Mouse (Mus musculus): Measurements from ENCODE around the gene Mob2.

The Mob2 gene

GRCm38 (mm10) chr7:142079365-142079764, 18.5 kb upstream of the Mob2 start:
- DNase-seq = no peak

DNA sequence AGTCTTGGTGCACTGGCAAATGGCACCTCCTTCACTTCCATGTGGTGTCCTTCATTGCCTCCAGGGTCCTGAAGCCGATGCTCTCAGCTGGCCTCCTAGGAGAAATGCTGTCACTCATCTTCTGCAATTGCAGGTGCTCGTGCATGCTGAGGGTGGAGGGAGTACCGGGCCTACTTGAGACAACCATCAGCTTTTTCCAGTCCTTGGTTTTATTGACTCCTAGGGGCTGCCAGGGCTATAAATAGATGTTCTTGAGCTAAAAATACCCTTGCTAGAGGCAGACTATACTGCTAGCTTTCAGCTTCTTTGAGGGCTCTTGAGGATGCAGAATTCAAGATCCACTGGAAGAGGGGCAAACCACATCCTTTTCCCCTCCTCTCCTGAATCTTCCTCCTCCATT, 16.3 kb upstream of the Mob2 start:
- no peak for DNase-seq

GRCm38 (mm10) chr7:142074146-142074886, 13.5 kb upstream of the Mob2 start:
- no peak for DNase-seq

DNA sequence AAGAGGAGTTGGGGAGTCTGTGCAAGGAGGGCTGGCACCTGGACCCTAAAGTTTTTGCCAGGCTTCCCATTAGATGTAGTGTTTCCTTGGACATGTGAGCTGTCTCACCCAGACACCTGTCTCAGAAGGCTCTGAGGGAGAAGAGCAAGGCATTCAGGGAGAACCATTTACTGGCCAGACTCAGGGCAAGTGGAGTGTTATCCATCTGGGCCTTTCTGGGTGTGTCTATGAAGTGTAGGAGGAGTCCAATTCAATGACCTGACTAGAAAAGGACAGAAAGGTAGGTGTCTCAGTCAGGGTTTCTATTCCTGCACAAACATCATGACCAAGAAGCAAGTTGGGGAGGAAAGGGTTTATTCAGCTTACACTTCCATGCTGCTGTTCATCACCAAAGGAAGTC, 10.9 kb upstream of the Mob2 start:
- DNase-seq = no peak

DNA sequence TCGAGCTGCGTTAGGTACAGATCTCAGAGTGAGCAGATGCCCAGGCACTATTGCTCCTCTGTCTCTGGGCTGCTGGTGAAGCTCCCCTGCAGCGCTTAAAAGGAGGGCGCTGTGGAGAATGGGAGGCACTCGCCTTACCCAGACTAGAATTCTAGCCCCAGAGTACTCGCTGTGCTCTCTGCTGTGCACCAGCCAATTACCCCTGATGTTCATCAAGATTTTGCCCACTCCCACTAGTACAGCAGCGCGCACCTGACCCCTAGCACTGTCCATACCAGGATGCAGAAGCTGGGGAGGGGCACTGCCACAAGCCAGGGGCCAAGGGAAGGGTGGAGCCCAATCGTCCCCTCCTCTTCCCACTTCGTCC, 10.3 kb upstream of the Mob2 start:
- no peak for DNase-seq

DNA sequence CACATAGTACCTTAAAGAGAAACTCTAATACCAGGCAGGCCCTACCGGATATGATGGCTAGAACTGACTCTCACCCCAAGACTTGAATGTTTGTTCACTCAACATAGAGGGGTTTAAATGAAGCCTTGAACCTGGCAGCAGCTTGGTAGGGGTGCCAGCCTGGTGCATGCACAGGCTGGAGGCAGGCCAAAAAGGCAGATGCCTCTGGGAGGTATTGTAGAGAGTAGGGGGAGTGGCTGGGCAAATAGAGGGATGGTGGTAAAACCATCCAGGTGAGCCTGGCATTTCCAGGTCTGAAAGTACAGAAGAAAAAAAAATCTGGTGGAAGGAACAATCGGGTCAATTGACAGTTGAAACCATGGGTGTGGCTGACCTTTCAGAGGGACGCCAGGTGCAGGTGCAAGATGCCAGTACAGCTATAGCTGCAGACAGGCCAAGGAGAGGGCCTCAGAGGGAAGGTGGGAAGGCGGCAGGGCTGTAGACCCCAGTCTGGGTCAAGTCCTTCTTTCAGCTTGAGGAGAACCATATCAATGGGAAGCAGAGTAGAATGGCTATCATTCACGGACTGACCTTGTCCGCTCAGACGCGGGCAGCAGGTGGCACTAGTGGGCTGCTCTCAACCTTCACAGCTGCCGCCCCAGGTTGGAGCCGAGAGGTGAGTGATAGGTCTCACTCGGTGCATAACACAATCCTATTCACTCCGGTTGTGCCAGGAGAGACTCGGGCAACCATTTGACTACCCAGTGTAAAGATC, 9.8 kb upstream of the Mob2 start:
- DNase-seq = peak; percentile 77 to 87

DNA sequence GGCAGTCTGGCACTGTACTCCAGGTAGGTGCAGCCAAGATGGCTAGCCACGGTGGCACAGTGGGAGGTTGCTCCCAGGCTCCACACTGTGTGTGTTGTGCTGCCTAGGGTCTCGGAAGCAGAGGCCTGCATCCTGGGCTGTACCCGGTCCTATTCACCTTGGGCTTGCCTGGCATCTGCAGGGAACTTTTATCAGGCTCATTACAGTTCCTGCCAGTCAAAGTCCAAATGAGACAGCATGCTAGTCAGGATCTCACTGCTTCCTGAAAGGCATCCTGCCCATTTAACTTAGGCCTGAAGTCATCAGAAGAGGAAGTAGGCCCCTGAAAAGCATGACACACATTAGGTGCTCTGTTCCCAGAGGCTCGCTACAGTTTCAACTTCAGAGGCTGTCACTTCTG, 7.6 kb upstream of the Mob2 start:
- no peak for DNase-seq

GRCm38 (mm10) chr7:142060185-142060930, 507 bp downstream of the Mob2 start:
- peak in 1 of 2 experiments; percentile 9 for DNase-seq

DNA sequence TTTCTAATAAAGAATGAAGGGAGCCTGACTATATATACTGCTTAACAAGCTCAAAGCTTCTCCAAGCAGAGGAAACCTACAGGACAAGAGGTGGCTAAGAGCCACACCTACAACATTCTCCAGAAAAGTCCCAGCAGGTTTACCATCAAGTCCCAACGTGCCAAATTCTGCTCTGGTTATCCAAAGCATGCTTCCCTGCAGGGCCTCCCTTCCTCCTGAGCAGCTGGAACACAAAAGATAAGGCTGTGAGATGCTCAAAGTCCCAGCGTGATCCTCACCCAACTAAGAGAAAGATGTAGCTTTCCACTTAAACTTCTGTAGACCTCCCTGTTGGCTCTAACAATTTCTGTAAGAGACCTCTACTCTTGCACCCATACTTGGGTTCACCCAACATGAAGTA, 1.8 kb downstream of the Mob2 start:
- DNase-seq = no peak

DNA sequence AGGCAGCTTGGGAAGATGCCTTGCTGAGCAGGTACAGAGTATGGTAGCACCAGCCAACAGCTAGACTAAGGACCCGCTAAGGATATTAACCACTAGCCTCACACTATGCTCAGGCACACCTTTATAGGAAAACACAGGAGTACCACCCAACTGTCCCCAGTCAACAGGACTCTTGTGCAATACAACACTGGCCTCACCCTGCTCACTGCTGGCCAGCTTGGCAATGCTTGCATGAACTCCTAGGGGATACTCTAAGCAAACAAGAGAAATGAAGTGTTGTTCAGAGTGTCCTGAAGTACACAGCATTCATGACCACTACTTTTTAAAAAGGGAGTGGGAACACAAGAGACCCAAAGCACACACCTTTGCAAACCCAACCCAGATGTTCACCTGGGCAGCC, 3.7 kb downstream of the Mob2 start:
- no peak for DNase-seq

DNA sequence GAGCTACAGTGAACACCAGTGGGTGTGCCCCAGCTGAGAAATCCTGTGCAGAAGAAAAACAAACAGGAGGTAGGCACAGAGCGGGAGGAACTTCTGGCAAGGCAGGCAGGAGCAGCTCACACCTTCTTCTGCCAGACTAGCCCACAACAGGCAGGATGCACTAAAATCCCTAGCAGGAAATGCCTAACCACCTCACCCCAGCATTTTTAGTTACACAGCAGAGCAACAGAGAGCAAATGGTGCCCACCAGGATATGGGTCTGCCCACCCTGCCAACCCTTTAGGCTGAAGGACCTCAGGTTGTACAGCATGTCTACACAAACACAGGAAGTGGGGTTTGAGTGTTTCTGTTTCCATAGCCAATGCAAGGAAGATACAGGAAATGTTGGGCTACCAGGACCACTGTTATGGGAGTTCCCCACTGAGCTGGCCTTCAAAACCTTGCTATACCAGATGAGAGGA, 4.2 kb downstream of the Mob2 start:
- no peak for DNase-seq

DNA sequence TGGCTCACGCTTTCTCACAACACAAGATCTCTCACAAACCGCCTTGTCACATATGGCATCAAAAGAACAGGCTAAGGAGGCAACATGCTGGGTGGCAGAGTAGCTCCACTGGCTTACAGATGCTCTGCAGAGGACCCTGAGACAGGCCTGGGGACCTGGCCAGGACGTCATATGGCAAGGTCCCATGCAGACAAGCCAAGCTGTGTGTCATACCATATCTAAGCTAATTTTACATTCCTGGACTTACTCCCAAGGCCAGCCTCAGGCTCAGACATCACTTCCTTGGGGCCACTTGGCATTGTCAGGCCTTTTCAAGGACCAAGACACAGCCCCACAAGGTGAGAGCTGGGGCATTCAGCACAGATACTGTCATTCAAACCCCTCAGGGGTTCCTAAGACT, 5.4 kb downstream of the Mob2 start:
- no peak for DNase-seq

DNA sequence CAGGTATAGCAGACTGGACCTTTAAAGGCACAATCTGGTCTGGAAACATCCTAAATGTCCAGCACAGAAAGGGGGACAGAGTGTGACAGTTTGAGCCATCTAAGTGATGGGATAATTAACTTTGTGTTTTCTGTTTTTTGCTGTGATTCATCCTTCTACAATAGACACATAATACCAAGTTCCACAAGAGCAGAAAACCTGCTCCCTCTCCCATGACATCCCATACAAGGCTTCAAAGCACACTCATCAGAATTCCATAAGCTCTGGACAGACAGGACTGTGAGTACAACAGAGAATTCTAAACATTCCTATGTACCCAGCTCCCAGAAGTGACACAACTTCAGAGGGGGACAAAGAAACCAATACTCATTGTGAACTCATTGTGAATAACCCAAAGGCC, 10.3 kb downstream of the Mob2 start:
- DNase-seq = no peak

- DNase-seq = no peak
Observed at GRCm38 (mm10) chr7:142045932-142046331, 14.9 kb downstream of the Mob2 start.

DNA sequence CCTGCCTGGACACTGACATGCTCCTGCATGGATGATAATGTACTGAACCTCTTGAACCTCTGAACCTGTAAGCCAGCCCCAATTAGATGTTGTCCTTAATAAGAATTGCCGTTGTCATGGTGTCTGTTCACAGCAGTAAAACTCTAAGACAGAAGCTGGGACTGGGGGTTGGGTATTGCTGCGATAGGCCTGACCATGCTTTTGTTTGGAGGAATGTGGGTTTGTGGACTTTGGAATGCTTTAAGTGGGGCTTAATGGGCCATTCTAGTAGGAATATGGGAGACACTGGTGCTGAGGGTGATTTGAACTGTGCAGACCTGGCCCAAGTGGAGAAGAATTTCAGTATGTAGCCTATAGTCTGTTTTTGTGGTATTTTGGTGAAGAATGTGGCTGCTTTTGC, 15.5 kb downstream of the Mob2 start:
- DNase-seq = no peak

- peak in 1 of 2 experiments; percentile 60 for DNase-seq
Observed at GRCm38 (mm10) chr7:142040756-142041155, 20.1 kb downstream of the Mob2 start.

DNA sequence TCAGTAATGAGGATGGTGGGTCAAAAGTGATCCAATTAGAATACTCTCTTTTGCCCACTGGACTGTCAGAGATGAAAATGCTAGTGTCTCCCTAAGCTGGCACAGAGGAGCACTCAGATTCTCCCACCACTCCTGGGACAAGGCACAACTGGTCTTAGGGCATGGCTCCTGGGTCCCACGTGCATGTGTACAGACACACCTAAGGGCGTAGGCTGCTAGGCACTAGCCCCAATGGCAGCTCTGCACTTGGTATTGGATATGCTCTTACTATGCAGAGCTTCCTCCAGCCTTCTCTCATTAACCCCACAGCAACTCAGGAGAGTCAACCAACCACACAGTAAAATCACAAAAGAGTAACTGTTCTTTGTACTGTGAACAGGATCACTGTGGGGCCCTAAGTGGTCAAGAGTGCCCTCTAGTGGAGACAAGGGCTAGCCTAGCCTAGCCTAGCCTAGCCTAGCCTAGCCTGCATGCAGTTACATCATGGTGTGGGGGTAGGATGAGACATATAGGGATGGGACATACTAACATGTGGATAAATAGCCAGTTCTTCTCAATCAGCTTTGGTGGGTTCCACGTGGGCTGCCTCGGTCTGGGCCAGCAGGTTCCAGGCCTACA, 23.2 kb downstream of the Mob2 start:
- DNase-seq = peak; percentile 62 to 76

- peak; percentile 44 to 49 for DNase-seq
Observed at GRCm38 (mm10) chr7:142035048-142035811, 25.6 kb downstream of the Mob2 start.

GRCm38 (mm10) chr7:142034198-142034597, 26.7 kb downstream of the Mob2 start:
- DNase-seq = peak; percentile 73 to 82

DNA sequence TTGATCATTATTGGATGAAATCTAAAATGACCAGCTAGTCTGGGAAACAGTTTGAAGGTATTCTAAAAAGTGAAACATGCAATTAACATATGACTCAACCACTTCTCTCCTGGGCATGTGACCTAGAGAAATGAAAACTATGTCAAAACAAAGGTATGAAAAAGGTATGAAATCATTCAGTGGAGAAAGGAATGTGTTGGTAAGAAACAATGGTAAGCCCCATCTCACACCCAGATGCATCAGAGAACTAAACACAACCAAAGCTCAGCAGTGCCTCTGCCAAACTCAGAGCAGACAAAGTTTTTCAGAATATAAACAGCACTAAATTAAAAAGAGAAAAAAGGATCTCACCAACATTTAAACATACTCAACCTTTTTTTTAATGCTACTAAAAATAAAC, 30.8 kb downstream of the Mob2 start:
- no peak for DNase-seq

GRCm38 (mm10) chr7:142025926-142026325, 34.9 kb downstream of the Mob2 start:
- no peak for DNase-seq

- DNase-seq = no peak
Observed at GRCm38 (mm10) chr7:142025196-142025595, 35.7 kb downstream of the Mob2 start.
